Mouse (Mus musculus) lung, postnatal 10 days (tissue): Measurements from ENCODE around the gene Rln1.

Experiments
- DNase-seq: peaks from one replicate; pipeline ENCODE4 v3.0.0; 2021

Rln1 gene

DNA sequence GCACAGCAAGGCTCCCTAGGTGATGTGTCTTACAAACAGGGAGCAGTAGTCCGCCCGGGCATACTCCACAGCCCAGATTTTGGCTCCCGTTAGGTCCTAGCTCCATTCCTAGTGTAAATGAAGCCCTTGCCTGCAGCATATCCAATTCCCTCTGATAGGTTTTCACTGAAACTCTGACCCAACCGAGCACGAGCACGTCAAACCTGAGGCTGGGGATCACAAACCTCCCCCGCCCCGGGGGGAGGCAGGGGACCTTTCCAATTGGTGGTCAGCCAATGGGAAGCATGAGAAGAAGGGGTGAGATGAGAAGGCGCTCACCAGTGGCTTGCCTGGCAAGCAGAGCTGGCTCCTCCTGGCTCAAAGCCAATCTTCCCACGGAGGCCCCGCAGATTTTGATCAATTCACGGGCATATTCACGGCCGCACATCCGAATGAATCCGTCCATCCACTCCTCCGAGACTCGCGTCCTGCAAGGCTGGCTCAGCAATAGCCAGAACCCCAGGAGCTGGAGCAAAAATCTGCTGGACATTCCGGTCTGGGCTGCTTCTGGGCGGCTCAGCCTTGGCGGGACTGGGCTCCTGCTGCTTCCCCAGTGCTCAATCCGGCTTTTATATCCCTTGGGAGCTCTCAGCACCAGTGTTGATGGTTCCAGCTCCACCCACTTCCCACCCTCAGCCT is at the start of gene Rln1:
TSS of gene Rln1 (minus strand) at position 603 of the 678 bp plus-strand sequence.
- DNase-seq = peak; percentile 19

DNA sequence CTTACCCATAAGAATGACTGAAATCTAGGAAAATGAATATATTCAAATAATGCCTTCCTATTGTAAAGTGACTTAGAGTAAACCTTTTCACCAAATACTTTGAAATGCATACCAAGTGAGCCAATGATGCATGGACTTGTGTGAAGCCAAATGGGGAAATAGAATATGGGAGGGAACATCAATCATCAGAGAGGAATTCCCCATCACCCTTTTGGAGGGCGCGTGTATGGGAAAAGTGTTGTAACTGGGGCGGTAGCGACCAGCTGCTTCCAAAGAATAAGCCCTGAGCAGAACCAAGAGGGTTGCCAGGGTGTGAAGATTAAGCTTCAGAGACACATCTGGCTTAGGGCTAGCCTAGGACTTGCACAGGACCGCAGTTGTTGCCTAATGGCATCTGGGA is 48.9 kb upstream of the Rln1 start:
- no peak for DNase-seq

DNA sequence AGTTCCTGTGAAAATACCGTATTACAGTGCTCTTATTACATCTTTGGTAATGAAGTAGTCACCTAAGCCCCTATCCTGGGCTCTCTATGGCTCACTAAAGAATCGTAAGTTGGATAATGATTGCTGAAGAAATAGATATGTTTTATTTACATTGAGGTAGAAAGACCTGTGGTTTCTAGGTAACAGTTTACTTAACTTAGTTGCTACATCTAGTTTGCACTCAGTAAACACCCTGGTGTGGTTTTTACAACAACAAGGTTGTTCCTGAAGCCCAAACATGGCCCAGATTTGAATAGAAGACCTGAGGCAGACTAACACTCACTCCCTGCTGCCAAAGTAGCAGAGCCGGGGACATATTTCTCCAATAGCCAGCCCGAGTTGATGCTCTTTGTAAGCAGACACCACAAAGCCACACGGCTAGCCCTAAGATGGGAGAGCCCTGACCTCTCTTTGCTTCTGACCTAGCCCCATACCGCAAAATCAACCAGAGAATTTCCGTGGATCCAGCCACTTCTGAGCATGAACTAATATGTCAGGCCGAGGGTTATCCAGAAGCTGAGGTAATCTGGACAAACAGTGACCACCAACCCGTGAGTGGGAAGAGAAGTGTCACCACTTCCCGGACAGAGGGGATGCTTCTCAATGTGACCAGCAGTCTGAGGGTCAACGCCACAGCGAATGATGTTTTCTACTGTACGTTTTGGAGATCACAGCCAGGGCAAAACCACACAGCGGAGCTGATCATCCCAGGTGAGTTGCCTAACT is 45.6 kb upstream of the Rln1 start:
- DNase-seq = no peak

DNA sequence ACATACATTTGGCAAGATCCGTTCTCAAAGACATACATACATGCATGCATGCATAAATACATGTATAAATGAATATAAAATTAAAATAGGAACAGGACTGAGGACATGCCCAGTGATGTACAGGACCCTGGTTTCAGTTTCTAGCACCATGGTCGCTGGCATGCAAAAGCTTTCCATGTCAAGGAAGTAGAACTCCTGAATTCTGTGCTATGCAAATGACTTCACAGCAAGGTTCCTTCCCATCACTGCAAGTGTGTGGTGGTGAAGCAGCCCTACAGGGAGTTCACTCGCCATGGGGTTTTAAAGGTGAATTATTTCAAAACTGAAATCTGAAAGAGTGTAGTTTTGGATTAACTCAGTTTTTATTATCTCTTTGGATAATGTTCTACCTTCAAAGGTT is 41.9 kb upstream of the Rln1 start:
- no peak for DNase-seq

DNA sequence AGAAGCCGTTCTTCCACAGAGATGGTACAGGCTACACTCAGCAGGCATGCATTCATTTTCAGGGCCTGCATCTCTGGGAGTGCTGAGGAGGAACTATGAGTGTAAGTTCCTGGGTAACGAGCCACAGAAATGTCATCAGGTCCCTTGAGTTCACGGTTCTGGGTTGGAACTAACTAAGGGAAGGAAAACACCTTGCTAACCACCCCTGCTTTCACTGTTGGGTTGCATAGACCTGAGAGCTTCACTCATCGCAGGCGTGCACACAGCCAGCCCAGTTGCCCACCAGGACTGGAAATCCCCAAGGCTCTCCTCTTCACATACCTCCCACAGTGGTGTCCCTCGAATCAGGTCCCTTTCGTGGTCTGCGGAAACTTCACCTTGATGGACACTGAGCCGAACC is 40.5 kb upstream of the Rln1 start:
- DNase-seq = no peak

DNA sequence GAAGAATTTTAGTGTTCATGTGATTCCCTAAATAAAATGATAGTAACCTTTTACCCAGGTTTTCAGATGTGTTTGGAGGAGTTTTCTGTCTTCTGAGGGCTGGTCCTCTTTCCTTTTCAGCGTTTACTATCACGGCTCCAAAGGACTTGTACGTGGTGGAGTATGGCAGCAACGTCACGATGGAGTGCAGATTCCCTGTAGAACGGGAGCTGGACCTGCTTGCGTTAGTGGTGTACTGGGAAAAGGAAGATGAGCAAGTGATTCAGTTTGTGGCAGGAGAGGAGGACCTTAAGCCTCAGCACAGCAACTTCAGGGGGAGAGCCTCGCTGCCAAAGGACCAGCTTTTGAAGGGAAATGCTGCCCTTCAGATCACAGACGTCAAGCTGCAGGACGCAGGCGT is 39.0 kb upstream of the Rln1 start:
- no peak for DNase-seq

DNA sequence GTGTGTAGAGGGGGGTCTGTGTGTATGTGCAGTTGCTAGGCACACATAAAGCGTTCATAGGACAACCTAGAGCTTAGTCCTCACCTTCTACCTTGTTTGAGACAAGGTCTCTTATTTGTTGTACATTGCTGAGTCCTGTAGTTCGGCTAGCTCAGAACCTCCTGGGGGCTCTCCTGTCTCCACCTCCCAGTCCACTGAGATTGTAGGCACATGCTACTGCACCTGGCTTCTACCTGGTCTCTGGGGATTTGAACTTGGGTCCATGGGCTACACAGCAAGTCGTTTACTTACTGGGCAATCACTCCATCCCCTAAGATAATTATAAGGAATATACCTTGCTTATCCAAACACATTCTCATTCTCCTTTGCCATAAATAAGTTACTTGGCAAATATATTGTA is 38.2 kb upstream of the Rln1 start:
- DNase-seq = no peak

DNA sequence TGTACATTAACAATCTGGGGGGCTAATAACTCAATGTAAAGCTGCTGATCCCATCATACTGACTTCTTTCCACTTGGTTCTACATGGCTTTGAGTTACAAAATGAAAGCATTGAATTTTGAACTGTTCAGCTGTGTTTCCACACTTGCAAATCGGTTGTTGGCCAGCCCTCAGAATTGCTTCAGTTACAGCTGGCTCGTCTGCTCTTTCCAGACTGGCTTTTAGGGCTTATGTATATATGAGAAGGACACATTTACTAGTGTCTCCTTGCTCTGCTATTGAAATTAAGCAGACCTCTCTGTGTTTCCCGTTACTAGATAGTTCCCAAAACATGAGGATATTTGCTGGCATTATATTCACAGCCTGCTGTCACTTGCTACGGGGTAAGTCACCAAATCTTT is 37.7 kb upstream of the Rln1 start:
- no peak for DNase-seq

DNA sequence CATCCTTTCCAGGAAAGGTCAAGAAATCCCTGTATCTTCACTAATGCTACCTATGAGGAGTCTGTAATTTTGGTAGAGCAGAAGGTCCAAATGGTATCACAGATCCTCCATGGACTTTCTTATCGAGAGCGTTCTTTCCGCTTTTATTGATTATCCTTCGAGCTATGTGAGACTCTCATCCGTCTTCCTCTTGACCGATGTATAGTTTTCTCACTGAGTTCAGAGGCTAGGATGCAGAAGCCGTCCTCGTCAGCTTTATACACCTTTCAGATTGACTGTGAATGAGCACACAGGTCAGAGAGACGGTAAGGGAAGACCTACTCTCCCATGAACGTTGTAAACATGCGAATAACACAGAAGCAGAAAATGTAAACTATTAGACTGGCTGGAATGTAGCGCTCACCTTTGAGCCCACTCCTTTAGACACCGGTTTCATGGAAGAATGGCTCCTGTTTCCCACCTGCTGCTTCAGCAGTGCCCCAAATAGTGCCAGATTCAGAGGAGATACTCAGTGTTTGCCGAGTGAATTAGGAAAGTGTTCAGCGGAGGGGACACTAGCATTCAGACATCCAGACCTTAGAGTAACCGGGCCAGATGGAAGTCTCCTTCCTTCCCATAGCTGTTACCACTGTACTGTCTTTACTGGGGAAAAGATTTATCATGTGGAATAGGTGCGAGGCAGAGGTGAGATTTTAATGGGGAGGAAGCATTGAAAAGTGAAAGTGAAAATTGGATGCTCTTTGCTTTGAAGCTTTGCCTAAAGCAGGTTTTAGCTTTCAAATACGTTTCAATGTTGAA is 37.0 kb upstream of the Rln1 start:
- DNase-seq = no peak

DNA sequence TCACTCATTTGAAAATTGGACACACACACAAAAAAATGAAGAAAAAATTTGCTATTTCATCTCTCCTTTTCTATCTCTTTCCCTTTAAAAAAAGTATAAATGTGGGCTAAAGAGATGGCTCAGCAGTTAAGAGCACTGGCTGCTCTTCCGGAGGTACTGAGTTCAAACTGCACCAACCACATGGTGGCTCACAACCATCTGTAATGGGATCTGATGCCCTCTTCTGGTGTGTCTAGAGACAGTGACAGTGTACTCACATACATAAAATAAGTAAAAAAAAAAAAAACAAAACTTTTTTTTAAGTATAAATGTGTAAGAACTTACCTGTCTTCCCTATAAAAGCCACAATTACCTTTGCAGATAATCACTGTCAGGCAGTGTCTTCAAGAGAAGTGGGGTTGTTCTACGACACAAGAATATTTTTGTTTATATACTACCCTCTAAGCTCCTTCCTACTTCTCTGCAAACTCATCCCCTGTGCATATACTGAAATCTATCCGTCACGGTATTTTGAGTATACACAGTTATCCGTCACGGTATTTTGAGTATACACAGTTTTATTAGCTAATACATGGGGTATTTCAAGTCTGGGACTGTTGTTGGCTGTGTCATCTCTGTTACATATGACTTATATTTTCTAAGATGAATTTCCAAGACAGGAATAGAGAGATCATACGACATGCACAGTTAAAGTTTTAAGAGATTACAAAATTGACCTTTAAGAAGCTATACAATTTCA is 36.2 kb upstream of the Rln1 start:
- no peak for DNase-seq

DNA sequence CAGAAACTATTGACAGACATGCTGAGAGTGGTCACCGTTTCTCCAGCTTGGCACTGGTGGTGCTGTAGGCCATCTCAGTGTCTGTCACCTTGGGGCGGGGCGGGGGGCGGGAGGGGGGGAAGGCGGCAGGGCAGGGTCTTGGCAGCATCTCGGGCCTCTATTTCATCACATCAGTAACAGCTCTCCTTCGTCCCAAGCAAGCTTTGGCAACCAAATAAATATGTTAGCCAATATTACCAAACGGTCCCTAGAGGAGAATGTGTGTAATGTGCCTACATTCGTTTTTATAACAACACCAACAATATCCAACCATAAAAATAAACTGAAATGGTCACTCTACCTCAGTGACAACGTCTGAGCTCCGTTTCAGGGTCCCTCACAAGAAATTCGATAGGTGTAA is 35.6 kb upstream of the Rln1 start:
- no peak for DNase-seq

DNA sequence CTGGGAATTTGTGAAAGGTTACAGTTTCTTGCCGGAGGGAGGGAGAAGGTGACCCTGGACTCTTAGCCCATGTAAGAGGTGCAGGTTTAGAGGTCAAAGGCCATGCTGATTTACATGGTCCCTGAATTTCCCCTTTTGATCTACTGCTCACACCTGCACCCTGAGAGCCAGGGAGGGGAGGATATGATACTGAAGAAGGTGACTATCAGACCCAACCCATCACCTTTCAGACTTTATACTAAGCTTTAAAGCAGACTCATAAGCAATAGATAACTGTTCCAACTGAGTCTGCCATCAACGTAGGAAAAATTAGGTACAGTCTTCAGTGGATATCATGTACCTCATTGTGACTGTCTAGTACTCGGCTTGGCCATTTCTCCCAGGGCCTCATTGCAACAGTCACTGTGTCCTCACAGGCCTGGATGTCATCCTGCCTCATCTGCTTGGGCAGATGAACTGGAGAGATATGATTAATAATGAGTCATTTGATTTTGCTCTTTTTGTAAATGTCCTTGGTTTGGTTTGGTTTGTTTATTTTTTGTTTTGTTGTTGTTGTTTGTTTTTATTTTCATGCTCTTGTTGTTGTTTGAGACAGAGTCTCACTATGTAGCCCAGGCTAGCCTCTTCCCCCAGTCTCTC is 34.3 kb upstream of the Rln1 start:
- no peak for DNase-seq

DNA sequence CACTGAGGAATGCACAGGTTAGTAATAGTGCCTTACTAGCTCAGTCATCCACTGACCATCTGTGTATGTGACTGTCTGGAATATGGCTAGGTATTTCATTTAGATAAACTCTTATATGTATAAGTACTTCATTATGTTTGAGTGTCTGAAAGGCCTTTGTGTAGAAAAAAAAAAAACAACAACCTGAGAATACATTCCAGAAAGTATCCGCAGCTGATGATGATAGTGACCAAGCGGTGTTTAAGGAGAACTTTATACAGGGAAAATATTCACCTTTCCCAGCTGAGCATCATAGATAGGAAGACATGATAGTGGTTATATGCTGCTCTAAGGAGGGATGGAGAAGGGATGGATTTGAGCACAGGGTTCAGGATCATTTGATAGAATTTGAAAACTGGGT is 33.6 kb upstream of the Rln1 start:
- no peak for DNase-seq

DNA sequence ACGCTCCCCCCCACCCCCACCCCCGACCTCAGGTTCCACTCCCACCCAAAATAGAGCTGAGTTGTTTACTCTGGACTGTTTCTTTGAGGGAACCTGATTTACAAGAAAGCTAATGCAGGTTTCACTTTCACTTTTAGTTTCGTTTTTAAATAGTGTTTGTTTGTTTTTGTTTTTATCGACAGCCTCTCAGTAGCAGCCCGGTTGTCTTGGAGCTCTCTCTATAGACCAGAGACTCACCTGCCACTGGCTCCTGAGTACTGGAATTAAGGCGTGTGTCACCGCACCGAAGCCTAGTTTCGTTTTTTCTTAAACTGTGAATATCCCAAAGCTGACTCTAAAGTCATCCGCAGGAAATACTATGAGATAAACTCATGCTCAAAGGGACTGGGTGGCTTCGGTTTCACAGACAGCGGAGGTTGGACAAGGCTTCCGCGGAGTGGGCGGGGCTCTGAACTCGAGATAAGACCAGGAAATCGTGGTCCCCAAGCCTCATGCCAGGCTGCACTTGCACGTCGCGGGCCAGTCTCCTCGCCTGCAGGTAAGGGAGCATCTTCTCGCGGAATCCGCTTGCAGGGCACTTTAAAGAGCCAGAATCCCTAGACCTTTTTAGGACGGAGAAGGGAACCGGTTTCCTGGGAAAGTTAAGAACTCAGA is 32.6 kb upstream of the Rln1 start, which contains the start of the genes Plgrkt and Cd274:
TSS of gene Plgrkt (minus strand) at position 422 of the 654 bp plus-strand sequence.
TSS of gene Cd274 (plus strand) at position 487 of the 654 bp plus-strand sequence.
- DNase-seq = peak; percentile 90

DNA sequence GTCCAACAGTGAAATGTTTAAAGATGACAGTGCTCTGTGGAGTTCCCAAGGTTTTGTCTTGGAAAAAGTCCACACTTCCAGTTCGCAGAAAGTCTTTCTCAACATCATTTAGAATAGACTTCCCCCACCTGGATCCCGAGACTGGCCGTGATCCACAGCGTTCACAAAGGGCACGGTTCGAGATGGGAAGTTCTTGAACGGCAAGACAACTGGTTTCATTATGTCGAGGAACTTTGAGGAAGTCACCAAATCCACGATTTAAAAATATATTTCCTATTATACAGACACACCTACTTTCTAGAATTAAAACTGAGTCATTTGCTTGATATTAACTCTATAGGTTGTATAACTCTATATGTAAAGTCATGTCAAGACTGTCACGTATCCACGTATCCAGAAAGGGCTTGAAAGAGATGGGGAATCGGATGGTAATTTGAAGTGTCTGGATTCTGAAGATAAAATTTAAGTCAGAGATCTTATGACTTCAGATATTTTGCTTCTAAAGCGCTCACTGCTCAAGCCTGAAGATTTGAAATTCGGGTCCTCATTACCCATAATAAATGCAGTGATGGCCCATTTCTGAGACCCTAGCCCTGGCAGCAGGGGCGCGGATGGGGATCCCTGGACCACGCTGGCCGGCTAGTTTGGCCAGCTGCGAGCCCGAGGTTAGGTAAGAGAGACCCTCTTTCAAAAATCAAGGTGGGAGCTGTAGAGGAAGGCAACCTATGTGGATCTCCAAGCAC is 31.9 kb upstream of the Rln1 start:
- DNase-seq = no peak

DNA sequence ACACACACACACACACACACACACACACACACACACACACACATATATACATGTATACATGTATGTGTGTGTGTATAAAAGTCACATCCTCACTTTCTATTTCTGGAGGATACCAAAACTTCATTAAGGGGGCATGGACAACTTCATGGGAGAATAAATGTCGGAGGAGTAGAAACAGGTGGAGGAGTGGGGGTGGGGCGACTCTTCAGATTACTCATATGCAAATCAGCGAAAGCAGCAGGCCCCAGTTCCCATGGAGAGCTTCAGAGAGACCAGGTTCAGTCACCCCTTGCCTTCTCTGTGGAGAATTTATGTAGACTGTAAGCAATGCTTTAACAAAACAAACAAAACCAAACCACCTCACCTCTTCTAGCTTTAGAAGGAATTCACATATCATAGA is 30.6 kb upstream of the Rln1 start:
- no peak for DNase-seq

DNA sequence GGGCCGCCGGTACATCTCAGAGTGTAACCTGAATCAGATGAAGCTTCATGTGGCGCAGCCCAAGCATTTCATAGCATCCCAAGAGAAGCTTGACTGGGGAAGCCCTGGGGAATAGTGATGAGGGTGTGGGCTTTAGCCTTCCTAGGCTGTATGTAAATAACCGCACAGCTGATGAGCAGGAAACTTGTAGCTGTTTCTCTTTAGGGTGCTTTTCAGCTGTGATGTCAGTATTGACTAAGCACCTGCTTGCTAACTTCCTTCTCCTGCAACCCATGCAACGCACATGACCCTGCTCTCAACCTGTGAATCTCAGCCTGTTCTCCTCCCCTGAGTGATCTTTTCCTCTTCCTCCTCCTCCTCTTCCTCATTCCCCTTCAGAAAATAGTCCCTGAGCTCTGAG is 29.6 kb upstream of the Rln1 start:
- DNase-seq = no peak

DNA sequence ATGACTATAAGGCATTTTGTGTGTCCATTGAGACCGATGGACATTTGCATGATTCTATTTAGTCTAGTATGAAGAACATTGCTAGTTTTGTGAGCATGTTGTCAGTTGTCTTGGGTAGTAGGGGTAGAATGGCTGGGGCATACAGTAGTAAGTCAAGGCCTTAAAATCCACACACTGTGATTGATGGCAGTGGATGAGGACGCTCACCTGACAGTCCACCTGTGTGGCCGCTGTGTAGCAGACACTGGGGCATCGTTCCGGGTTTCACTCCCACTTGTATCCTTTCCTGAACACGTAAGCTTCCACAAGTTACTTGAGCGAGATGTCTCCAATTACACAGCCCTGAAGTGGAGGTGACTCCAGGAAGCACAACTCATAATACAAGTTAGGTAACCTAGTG is 29.1 kb upstream of the Rln1 start:
- DNase-seq = no peak

DNA sequence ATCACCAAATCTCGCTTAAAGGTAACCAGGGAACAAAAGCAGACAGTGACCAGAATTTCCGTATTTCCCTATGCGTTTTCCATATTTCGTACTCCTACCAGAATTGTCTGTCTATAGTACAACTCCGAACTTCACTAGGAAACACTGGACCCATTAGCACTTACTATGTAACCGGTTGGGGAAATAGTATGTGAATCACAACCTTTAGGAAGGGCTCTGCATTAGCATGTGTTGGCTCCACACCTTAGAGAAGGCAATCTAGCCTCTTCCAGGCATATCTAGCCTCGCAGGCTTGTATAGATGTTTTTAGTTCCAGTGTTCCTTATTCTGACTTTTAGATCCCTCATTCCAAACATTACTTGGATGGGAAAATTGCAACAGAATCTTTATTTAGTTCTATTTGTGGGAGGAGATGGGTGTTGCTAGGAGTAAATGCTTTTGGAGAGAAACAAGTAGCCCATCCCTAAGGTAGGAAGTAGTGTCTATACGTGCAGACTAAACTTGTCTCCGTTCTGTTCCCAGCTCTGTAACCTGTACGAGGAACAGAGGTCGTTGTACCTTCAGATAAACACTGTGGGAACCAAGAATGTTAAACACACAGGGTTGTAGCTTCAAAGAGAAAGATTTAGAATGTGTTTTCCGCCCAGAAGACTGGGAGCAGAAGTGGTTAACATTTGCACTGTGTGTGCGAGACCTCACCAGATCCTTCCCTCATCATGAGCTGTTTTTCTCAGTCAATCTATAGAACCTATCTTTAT is 27.9 kb upstream of the Rln1 start:
- DNase-seq = no peak

DNA sequence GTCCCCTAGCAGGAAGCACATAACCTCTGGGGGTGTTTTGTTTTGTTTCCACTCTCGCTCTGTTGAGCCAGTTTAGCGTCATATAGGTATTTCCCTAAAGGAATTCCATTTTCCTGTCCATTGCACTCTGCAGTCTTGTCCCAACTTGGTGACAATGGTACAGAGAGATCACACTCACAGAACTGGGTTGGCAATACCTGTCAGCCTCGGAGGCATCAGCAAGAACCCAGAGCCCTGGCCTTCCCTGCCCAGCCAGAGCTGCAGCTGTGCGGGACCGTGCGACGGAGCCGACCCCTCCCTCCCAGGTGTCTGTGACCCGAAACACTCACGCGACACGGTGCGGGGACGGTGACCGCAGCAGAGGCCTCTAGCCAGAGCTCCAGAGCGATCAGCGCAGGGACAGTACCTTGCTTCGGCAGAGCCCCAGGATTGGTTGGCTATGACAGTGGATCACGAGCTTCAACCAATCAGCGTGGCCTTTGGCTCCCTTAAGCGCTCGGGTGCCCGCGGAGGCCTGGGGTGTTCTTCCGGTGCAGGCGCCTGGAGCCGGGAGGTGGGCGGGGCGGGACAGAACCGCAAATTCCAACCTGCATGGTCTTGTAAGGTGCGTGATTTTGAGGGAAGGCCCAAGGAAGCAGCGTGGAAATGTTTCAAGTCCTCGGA is 27.1 kb upstream of the Rln1 start:
- DNase-seq = peak; percentile 93
